Mouse (Mus musculus) MEL (cell line): ENCODE data around the gene Cep72. TPM values are rescaled to one million over a fixed set of nuclear protein-coding genes. Genes with fewer than 3 reads are reported as not detected.
A peak's percentile ranks its signal among the peaks of the same experiment; 100 is the strongest.

Experiments used
- DNase-seq: peaks from one replicate; pipeline ENCODE4 v3.0.0; 2011; ENCODE audit warnings: low read depth, low spot score
- H3K27ac ChIP-seq: 2 replicates; pipeline ENCODE4 v1.5.1; 2012; ENCODE audit warnings: low read depth, mild to moderate bottlenecking, control low read depth, low read length, moderate library complexity; ENCODE audit not compliant: control insufficient read depth
- H3K27me3 ChIP-seq, 2 experiments: fragments of 150-350 bp in 1 of 2; sonication (generic) in 1 of 2; 2 replicates each; pipeline ENCODE4 v1.6.1; 2012; ENCODE audit warnings: low read length in 2 of 2, mild to moderate bottlenecking in 2 of 2, improper control_type of control experiment in 1 of 2, moderate library complexity in 1 of 2; ENCODE audit not compliant: insufficient read depth in 2 of 2, control insufficient read depth in 1 of 2
- H3K36me3 ChIP-seq, 2 experiments: 2 replicates each; pipeline ENCODE4 v1.6.1; 2012 to 2014; ENCODE audit warnings: low read length in 2 of 2, improper control_type of control experiment in 1 of 2, inconsistent platforms in 1 of 2, mild to moderate bottlenecking in 1 of 2; ENCODE audit not compliant: insufficient read depth in 2 of 2, control insufficient read depth in 1 of 2
- H3K4me1 ChIP-seq, 2 experiments: fragments of 150-350 bp in 1 of 2; sonication (generic) in 1 of 2; 2 replicates each; pipeline ENCODE4 v1.6.1; 2012; ENCODE audit warnings: low read length in 2 of 2, improper control_type of control experiment in 1 of 2, mild to moderate bottlenecking in 1 of 2; ENCODE audit not compliant: insufficient read depth in 2 of 2, control insufficient read depth in 1 of 2
- H3K4me3 ChIP-seq, 2 experiments: fragments of 150-350 bp in 1 of 2; sonication (generic) in 1 of 2; 2 replicates each; pipeline ENCODE4 v1.5.1; 2012; ENCODE audit warnings: low read depth in 2 of 2, low read length in 2 of 2, mild to moderate bottlenecking in 2 of 2, moderate library complexity in 2 of 2, control low read depth in 1 of 2, improper control_type of control experiment in 1 of 2; ENCODE audit not compliant: control insufficient read depth in 1 of 2, insufficient read depth in 1 of 2
- H3K79me2 ChIP-seq: 2 replicates; pipeline ENCODE4 v1.6.1; 2012; ENCODE audit warnings: mild to moderate bottlenecking, low read length, moderate library complexity; ENCODE audit not compliant: control insufficient read depth, poor library complexity, insufficient read depth
- H3K9ac ChIP-seq: 2 replicates; pipeline ENCODE4 v1.6.1; 2012; ENCODE audit warnings: low read depth, mild to moderate bottlenecking, control low read depth, low read length, moderate library complexity; ENCODE audit not compliant: control insufficient read depth, poor library complexity, severe bottlenecking
- H3K9me3 ChIP-seq: fragments of 150-350 bp; sonication (generic); replicated peaks from 2 replicates; pipeline ENCODE4 v1.6.1; 2012; ENCODE audit warnings: mild to moderate bottlenecking, low read length, improper control_type of control experiment, moderate library complexity; ENCODE audit not compliant: insufficient read depth
- GATA1 ChIP-seq: IDR thresholded peaks from 2 replicates; pipeline ENCODE4 v1.6.1; 2011; ENCODE audit warnings: low read depth, low read length, improper control_type of control experiment
- MXI1 ChIP-seq: IDR thresholded peaks from 2 replicates; pipeline ENCODE4 v1.6.1; 2011; ENCODE audit warnings: mild to moderate bottlenecking, low read depth, low read length, improper control_type of control experiment
- MYC ChIP-seq: IDR thresholded peaks from 2 replicates; pipeline ENCODE4 v1.6.1; 2011; ENCODE audit warnings: low read depth, mild to moderate bottlenecking, low read length, improper control_type of control experiment, moderate library complexity
- NELFE ChIP-seq: IDR thresholded peaks from 2 replicates; pipeline ENCODE4 v1.6.1; 2011; ENCODE audit warnings: low read depth, low read length, improper control_type of control experiment
- POLR2A ChIP-seq, 2 experiments: IDR thresholded peaks; 2 replicates each; pipeline ENCODE4 v1.6.1; 2011 to 2012; ENCODE audit warnings: low read length in 2 of 2, mild to moderate bottlenecking in 2 of 2, control low read depth in 1 of 2, improper control_type of control experiment in 1 of 2, low read depth in 1 of 2, moderate library complexity in 1 of 2; ENCODE audit not compliant: control insufficient read depth in 1 of 2, insufficient read depth in 1 of 2, poor library complexity in 1 of 2
- RAD21 ChIP-seq: IDR thresholded peaks from 2 replicates; pipeline ENCODE4 v1.6.1; 2011; ENCODE audit warnings: mild to moderate bottlenecking, low read depth, low read length, improper control_type of control experiment
- polyA plus RNA-seq, 2 experiments: library from polyadenylated mRNA; stranded (reverse) in 1 of 2; unstranded in 1 of 2; fragments of >175 nt in 1 of 2; fragments of >200 nt in 1 of 2; gene quantifications; 2 replicates each; pipeline versions ENCODE4 v1.2.1 to v1.2.4; 2012; ENCODE audit warnings: low replicate concordance in 2 of 2, low read depth in 1 of 2; ENCODE audit not compliant: insufficient read length in 2 of 2, insufficient read depth in 1 of 2, missing spikeins in 1 of 2
- total RNA-seq: library from RNA; depleted of rRNA; stranded (reverse); fragments of 300-350 nt; gene quantifications from 2 replicates; pipeline ENCODE4 v1.2.3, GENCODE M21; 2012; rRNA removed

The Cep72 gene
- total and polyA plus RNA-seq, 3 experiments: 2.2 to 7.0 TPM; not detected in 1

DNA sequence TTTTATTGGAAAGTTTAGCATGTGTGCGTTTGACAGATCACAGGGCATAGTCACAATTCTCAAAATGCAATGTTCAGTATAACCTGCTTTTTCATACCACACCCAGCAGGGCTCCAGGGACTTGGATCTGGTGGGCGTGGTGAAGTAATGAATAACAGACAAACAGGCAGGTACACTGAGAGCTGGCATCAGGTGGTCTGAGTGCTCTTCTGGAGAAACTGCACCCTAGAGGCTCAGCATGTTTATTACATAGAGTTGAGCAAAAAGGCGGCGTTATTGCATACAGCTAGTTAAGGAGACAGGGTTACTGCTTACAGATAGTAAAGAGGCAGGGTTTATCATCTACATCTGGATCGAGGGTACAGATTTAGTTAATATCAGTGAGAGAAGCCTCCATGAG, 71.8 kb downstream of the Cep72 start:
- no peak overlapping the region for H3K9ac ChIP-seq
- no peak for TF ChIP-seq GATA1
- TF ChIP-seq MXI1: no peak
- TF ChIP-seq POLR2A (IDR thresholded peaks at IDR 0.05; ENCODE audit: control insufficient read depth in 1 of 2, insufficient read depth in 1 of 2, low read depth in 1 of 2, low read length in 2 of 2, poor library complexity in 1 of 2): no peak
- TF ChIP-seq MYC: no peak
- no peak for TF ChIP-seq RAD21
- no peak for TF ChIP-seq NELFE
- TF ChIP-seq, all 39 proteins: peak for 0
- Histone ChIP-seq H3K27me3 (no peaks in the 10 kb centered on the region), H3K79me2 (no peaks in the 10 kb centered on the region), H3K27ac (peak overlapping the region; percentile 41; the same call in 1 of the 2 replicates), H3K36me3 (peaks cover 0 to 17% of the 10 kb centered on the region in 2 experiments; a peak in 2 of 4 replicates), H3K4me3 (no peak overlapping the region), H3K4me1 (peaks cover 2 to 14% of the 10 kb centered on the region in 2 experiments; a peak in 2 of 4 replicates), H3K9me3 (no peaks in the 10 kb centered on the region)
- DNase-seq: no peak

Other genes with a start within 250 kb of the Cep72 start
- gene Nkd2, start 214.7 kb downstream of the Cep72 start, total RNA-seq: not detected in 2 replicates
- not detected for gene Nkd2, start 214.7 kb downstream of the Cep72 start, polyA plus RNA-seq
- gene Trip13, start 124.5 kb downstream of the Cep72 start, total RNA-seq: 44.1 and 48.9 TPM in 2 replicates
- 10 to 100 TPM in 1 of 2 experiments, not detected in 1; 55.3 TPM for gene Trip13, start 124.5 kb downstream of the Cep72 start, polyA plus RNA-seq
- 19.0 and 21.4 TPM in 2 replicates for gene Brd9, start 124.5 kb downstream of the Cep72 start, total RNA-seq
- 10 to 100 TPM in 1 of 2 experiments, not detected in 1; 29.2 TPM for gene Brd9, start 124.5 kb downstream of the Cep72 start, polyA plus RNA-seq
- not detected in 2 replicates for gene Zdhhc11, start 98.4 kb downstream of the Cep72 start, total RNA-seq
- gene Zdhhc11, start 98.4 kb downstream of the Cep72 start, polyA plus RNA-seq: not detected
- not detected in 2 replicates for gene Tppp, start 52.9 kb downstream of the Cep72 start, total RNA-seq
- gene Tppp, start 52.9 kb downstream of the Cep72 start, polyA plus RNA-seq: under 1 TPM in 1 of 2 experiments, not detected in 1; 0.04 TPM
- 0.04 TPM in 1 of 2 replicates, not detected in the other for gene Slc9a3, start 59.2 kb upstream of the Cep72 start, total RNA-seq
- gene Slc9a3, start 59.2 kb upstream of the Cep72 start, polyA plus RNA-seq: not detected
- gene Exoc3, start 146.4 kb upstream of the Cep72 start, total RNA-seq: 23.3 and 24.2 TPM in 2 replicates
- 100 to 1,000 TPM in 1 of 2 experiments, 10 to 100 TPM in 1; 35.4 to 145 TPM for gene Exoc3, start 146.4 kb upstream of the Cep72 start, polyA plus RNA-seq
- gene Ahrr, start 230.0 kb upstream of the Cep72 start, total RNA-seq: not detected in 2 replicates
- gene Ahrr, start 230.0 kb upstream of the Cep72 start, polyA plus RNA-seq: under 1 TPM in 1 of 2 experiments, not detected in 1; 0.01 TPM